Comparison of ENCODE assay signal across 9 mouse cellular contexts in the genomic region with DNA sequence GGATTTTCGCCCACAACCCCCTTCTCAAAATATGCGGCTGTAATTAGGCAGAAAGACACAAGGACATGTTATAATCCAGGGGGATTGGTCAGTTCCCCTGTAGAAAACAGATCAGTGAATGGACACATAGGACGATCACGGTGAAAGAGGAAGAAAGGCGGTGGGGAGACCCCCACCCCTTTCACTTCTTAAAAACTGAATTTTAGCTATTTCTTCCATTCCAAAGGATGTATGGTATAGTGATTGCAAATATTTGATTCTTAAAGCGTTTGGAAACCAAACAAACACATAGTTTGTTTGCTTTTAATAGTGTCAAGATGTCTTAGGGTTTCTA. TPM values are rescaled to one million over a fixed set of nuclear protein-coding genes. Genes with fewer than 3 reads are reported as not detected.
A peak's percentile ranks its signal among the peaks of the same experiment; 100 is the strongest.
DNase-seq lines count a peak whose midpoint lies in the region; ATAC-seq and TF ChIP-seq lines count a peak whose summit lies in the region.
"Had no signal": no experiment of that assay in that cellular context is flagged by ENCODE, and none has a peak within 500 bp of the region (broad histone marks: within the 10 kb centered on the region; RNA-seq: fewer than 3 reads in every experiment).

No protein-coding gene starts in this region.

- no peaks in the 10 kb centered on the region for H3K36me3 ChIP-seq in kidney, embryonic 16.5 days (ENCODE audit: insufficient read depth, low read length)
- H3K36me3 ChIP-seq in embryonic facial prominence, embryonic 14.5 days (ENCODE audit: control insufficient read depth, insufficient read depth, low read length) = no peaks in the 10 kb centered on the region
- H3K36me3 ChIP-seq in intestine, embryonic 16.5 days (ENCODE audit: control insufficient read depth, insufficient read depth, low read length) = no peaks in the 10 kb centered on the region
- H3K36me3 ChIP-seq in midbrain, postnatal 0 days (ENCODE audit: insufficient read depth, low read length) = no peaks in the 10 kb centered on the region
- H3K36me3 ChIP-seq: G1E had no signal

- no peak for DNase-seq in kidney, postnatal 25 days
- no peak for DNase-seq in embryonic facial prominence, embryonic 14.5 days (ENCODE audit: low spot score)
- DNase-seq in midbrain, postnatal 0 days (ENCODE audit: low spot score) = no peak
- no peak for DNase-seq in thymus, adult 18-20 months
- no peak for DNase-seq in ovary, postnatal 36 days (ENCODE audit: low spot score)
- DNase-seq in cerebellum, postnatal 14 days = no peak

- H3K27ac ChIP-seq in kidney, embryonic 16.5 days (ENCODE audit: low read length) = 0 out of 2 replicates have a peak overlapping the region, but pooled peaks have one; percentile 3
- H3K27ac ChIP-seq in embryonic facial prominence, embryonic 14.5 days (replicated peaks; ENCODE audit: low read depth, low read length) = no peak overlapping the region
- no peak overlapping the region for H3K27ac ChIP-seq in intestine, embryonic 16.5 days (ENCODE audit: low read length)
- peak overlapping the region; percentile 77 for H3K27ac ChIP-seq in midbrain, postnatal 0 days (ENCODE audit: low read depth, low read length)

- H3K9me3 ChIP-seq in kidney, embryonic 16.5 days (ENCODE audit: low read length) = no peaks in the 10 kb centered on the region
- H3K9me3 ChIP-seq in embryonic facial prominence, embryonic 14.5 days (ENCODE audit: control insufficient read depth, low read length) = no peaks in the 10 kb centered on the region
- H3K9me3 ChIP-seq in intestine, embryonic 16.5 days (ENCODE audit: control insufficient read depth, low read length) = no peaks in the 10 kb centered on the region
- no peaks in the 10 kb centered on the region for H3K9me3 ChIP-seq in midbrain, postnatal 0 days (ENCODE audit: low read length)
- H3K9me3 ChIP-seq: G1E had no signal

- H3K4me3 ChIP-seq in kidney, embryonic 16.5 days (ENCODE audit: low read length) = peak overlapping the region; percentile 37
- H3K4me3 ChIP-seq in embryonic facial prominence, embryonic 14.5 days (ENCODE audit: low read depth, low read length) = peak overlapping the region; percentile 28
- H3K4me3 ChIP-seq in intestine, embryonic 16.5 days (ENCODE audit: low read length) = peak overlapping the region; percentile 37
- H3K4me3 ChIP-seq in midbrain, postnatal 0 days (ENCODE audit: low read depth, low read length) = peak overlapping the region; percentile 29

- H3K27me3 ChIP-seq in kidney, embryonic 16.5 days (ENCODE audit: insufficient read depth, low read length) = no peaks in the 10 kb centered on the region
- H3K27me3 ChIP-seq in embryonic facial prominence, embryonic 14.5 days (replicated peaks; ENCODE audit: control insufficient read depth, insufficient read depth, low read length) = no peaks in the 10 kb centered on the region
- no peaks in the 10 kb centered on the region for H3K27me3 ChIP-seq in intestine, embryonic 16.5 days (replicated peaks; ENCODE audit: control insufficient read depth, insufficient read depth, low read length)
- H3K27me3 ChIP-seq in midbrain, postnatal 0 days (ENCODE audit: insufficient read depth, low read length) = no peaks in the 10 kb centered on the region

- peak overlapping the region; percentile 51 for H3K9ac ChIP-seq in kidney, embryonic 16.5 days (replicated peaks; ENCODE audit: low read length)
- peak overlapping the region; percentile 32; the same call in 1 of the 2 replicates for H3K9ac ChIP-seq in embryonic facial prominence, embryonic 14.5 days (ENCODE audit: low read depth, low read length)
- 0 out of 2 replicates have a peak overlapping the region, but pooled peaks have one; percentile 0 for H3K9ac ChIP-seq in intestine, embryonic 16.5 days (ENCODE audit: low read depth, low read length)
- H3K9ac ChIP-seq in midbrain, postnatal 0 days (replicated peaks; ENCODE audit: low read length, poor library complexity, severe bottlenecking) = 0 out of 2 replicates have a peak overlapping the region, but pooled peaks have one; percentile 48

- no peak for ATAC-seq in kidney, embryonic 16.5 days (ENCODE audit: low FRiP score, low TSS enrichment)
- ATAC-seq in embryonic facial prominence, embryonic 14.5 days (ENCODE audit: low read depth) = no peak
- ATAC-seq in intestine, embryonic 16.5 days = 0 out of 2 replicates have a peak, but pooled peaks have one; percentile 21
- ATAC-seq in midbrain, postnatal 0 days (ENCODE audit: low FRiP score) = no peak; the same call in 1 of the 2 replicates

- 46% methylated on average over 6 of the region's 6 CpGs for WGBS in kidney, embryonic 16.5 days
- WGBS in embryonic facial prominence, embryonic 14.5 days = 28% methylated on average over 6 of the region's 6 CpGs
- WGBS in intestine, embryonic 16.5 days = 32% methylated on average over 6 of the region's 6 CpGs
- WGBS in midbrain, postnatal 0 days = 27% methylated on average over 6 of the region's 6 CpGs

- TF ChIP-seq CTCF in midbrain, postnatal 0 days (IDR thresholded peaks at IDR 0.05) = no peak

- peak overlapping the region; percentile 62 for H3K4me2 ChIP-seq in kidney, embryonic 16.5 days (replicated peaks; ENCODE audit: low read depth, low read length)
- H3K4me2 ChIP-seq in embryonic facial prominence, embryonic 14.5 days (ENCODE audit: low read depth, low read length) = peak overlapping the region; percentile 71
- H3K4me2 ChIP-seq in intestine, embryonic 16.5 days (ENCODE audit: low read depth, low read length) = peak overlapping the region; percentile 63
- peak overlapping the region; percentile 58 for H3K4me2 ChIP-seq in midbrain, postnatal 0 days (ENCODE audit: low read depth, low read length, poor library complexity, severe bottlenecking)

- H3K4me1 ChIP-seq in kidney, embryonic 16.5 days (ENCODE audit: insufficient read depth, low read length) = peaks cover 10% of the 10 kb centered on the region
- H3K4me1 ChIP-seq in embryonic facial prominence, embryonic 14.5 days (ENCODE audit: control insufficient read depth, insufficient read depth, low read length) = peaks cover 5% of the 10 kb centered on the region; the same call in 1 of the 2 replicates
- H3K4me1 ChIP-seq in intestine, embryonic 16.5 days (ENCODE audit: control insufficient read depth, insufficient read depth, low read length) = peaks cover 6% of the 10 kb centered on the region
- peaks cover 9% of the 10 kb centered on the region for H3K4me1 ChIP-seq in midbrain, postnatal 0 days (ENCODE audit: insufficient read depth, low read length)

RNA-seq across cellular contexts. Expression of a gene that starts 9.9 kb away (rescaled TPM):
- polyA plus RNA-seq in kidney, embryonic 16.5 days (2015; fragmentation: Nextera tagmentation; extraction: Ambion mirVana) = 0.07 and 0.21 TPM in 2 replicates
- polyA plus RNA-seq in embryonic facial prominence, embryonic 14.5 days (2014; fragmentation: Nextera tagmentation; extraction: Ambion mirVana) = 0.35 and 0.43 TPM in 2 replicates
- 0.12 and 0.16 TPM in 2 replicates for polyA plus RNA-seq in intestine, embryonic 16.5 days (2015; fragmentation: Nextera tagmentation; extraction: Ambion mirVana)
- 6.8 and 9.2 TPM in 2 replicates for total RNA-seq in midbrain, postnatal 0 days (2014; rRNA removed)
- 2.5 and 3.1 TPM in 2 replicates for polyA plus RNA-seq in midbrain, postnatal 0 days (2015; fragmentation: Nextera tagmentation; extraction: Ambion mirVana)
- polyA plus RNA-seq: G1E had no signal

Comparison
In these comparisons a context has a peak if more than half of its experiments do, and no peak if none do; other contexts are left out.
1. H3K27ac ChIP-seq: peak in kidney, embryonic 16.5 days (single experiment) and midbrain, postnatal 0 days (single experiment); none in embryonic facial prominence, embryonic 14.5 days (single experiment) and intestine, embryonic 16.5 days (single experiment).
2. H3K9ac ChIP-seq: peak in every context shown above with its lines; median percentile 51 in kidney, embryonic 16.5 days; 48 in midbrain, postnatal 0 days; 32 in embryonic facial prominence, embryonic 14.5 days; 0 in intestine, embryonic 16.5 days.
3. Peak in every context shown above with its lines, with median percentiles within 50 percentile points of each other: H3K4me2 ChIP-seq and H3K4me3 ChIP-seq.